Mouse (Mus musculus): ENCODE results near the gene Prpf4. TPM values are rescaled to one million over a fixed set of nuclear protein-coding genes. Genes with fewer than 3 reads are reported as not detected.

Prpf4 gene
- polyA plus RNA-seq, 1 experiment: 21.1 TPM

GRCm38 (mm10) chr4:62383752-62384151 lies 24.8 kb upstream of the Prpf4 start:
- no peak for DNase-seq
- TF ChIP-seq POLR2A (IDR thresholded peaks at IDR 0.05; ENCODE audit: control insufficient read depth, extremely low read depth, insufficient read depth, low read length, poor library complexity): no peak
- no peak for TF ChIP-seq CTCF (IDR thresholded peaks at IDR 0.05; ENCODE audit: borderline replicate concordance, control insufficient read depth, extremely low read depth, insufficient read depth, low read length, poor library complexity)
- Histone ChIP-seq H3K4me1 (replicated peaks; ENCODE audit: control insufficient read depth, insufficient read depth, low read length) (no peaks in the 10 kb centered on the region), H3K4me3 (ENCODE audit: control insufficient read depth, insufficient read depth, low read length) (no peak overlapping the region), H3K27me3 (ENCODE audit: control insufficient read depth, insufficient read depth, low read length) (no peaks in the 10 kb centered on the region), H3K36me3 (ENCODE audit: control insufficient read depth, insufficient read depth, low read length) (no peaks in the 10 kb centered on the region), H3K27ac (ENCODE audit: control insufficient read depth, insufficient read depth, low read length) (no peak overlapping the region)
- 92% methylated on average over 7 of the region's 7 CpGs for WGBS

- H3K36me3 ChIP-seq (ENCODE audit: control insufficient read depth, insufficient read depth, low read length): no peaks in the 10 kb centered on the region
- H3K27me3 ChIP-seq (ENCODE audit: control insufficient read depth, insufficient read depth, low read length): no peaks in the 10 kb centered on the region
- 93% methylated on average over 1 of the region's 1 CpGs for WGBS
- no peak for TF ChIP-seq CTCF (IDR thresholded peaks at IDR 0.05; ENCODE audit: borderline replicate concordance, control insufficient read depth, extremely low read depth, insufficient read depth, low read length, poor library complexity)
- no peak for TF ChIP-seq POLR2A (IDR thresholded peaks at IDR 0.05; ENCODE audit: control insufficient read depth, extremely low read depth, insufficient read depth, low read length, poor library complexity)
- no peak for DNase-seq
- no peak overlapping the region for H3K27ac ChIP-seq (ENCODE audit: control insufficient read depth, insufficient read depth, low read length)
- no peaks in the 10 kb centered on the region for H3K4me1 ChIP-seq (replicated peaks; ENCODE audit: control insufficient read depth, insufficient read depth, low read length)
- no peak overlapping the region for H3K4me3 ChIP-seq (ENCODE audit: control insufficient read depth, insufficient read depth, low read length)
These were observed 24.4 kb upstream of the Prpf4 start for GRCm38 (mm10) chr4:62384159-62384558.

GRCm38 (mm10) chr4:62385439-62385838 lies 23.2 kb upstream of the Prpf4 start:
- no peak for TF ChIP-seq POLR2A (IDR thresholded peaks at IDR 0.05; ENCODE audit: control insufficient read depth, extremely low read depth, insufficient read depth, low read length, poor library complexity)
- no peak for TF ChIP-seq CTCF (IDR thresholded peaks at IDR 0.05; ENCODE audit: borderline replicate concordance, control insufficient read depth, extremely low read depth, insufficient read depth, low read length, poor library complexity)
- no peak overlapping the region for H3K4me3 ChIP-seq (ENCODE audit: control insufficient read depth, insufficient read depth, low read length)
- H3K36me3 ChIP-seq (ENCODE audit: control insufficient read depth, insufficient read depth, low read length): no peaks in the 10 kb centered on the region; the same call in 1 of the 2 replicates
- WGBS: 86% methylated on average over 7 of the region's 7 CpGs
- no peaks in the 10 kb centered on the region for H3K27me3 ChIP-seq (ENCODE audit: control insufficient read depth, insufficient read depth, low read length)
- DNase-seq: no peak
- no peak overlapping the region for H3K27ac ChIP-seq (ENCODE audit: control insufficient read depth, insufficient read depth, low read length)
- no peaks in the 10 kb centered on the region for H3K4me1 ChIP-seq (replicated peaks; ENCODE audit: control insufficient read depth, insufficient read depth, low read length)

GRCm38 (mm10) chr4:62389592-62390512 lies 18.7 kb upstream of the Prpf4 start:
- 93% methylated on average over 5 of the region's 5 CpGs for WGBS
- no peak for DNase-seq
- no peak for TF ChIP-seq POLR2A (IDR thresholded peaks at IDR 0.05; ENCODE audit: control insufficient read depth, extremely low read depth, insufficient read depth, low read length, poor library complexity)
- no peak for TF ChIP-seq CTCF (IDR thresholded peaks at IDR 0.05; ENCODE audit: borderline replicate concordance, control insufficient read depth, extremely low read depth, insufficient read depth, low read length, poor library complexity)
- no peak overlapping the region for H3K27ac ChIP-seq (ENCODE audit: control insufficient read depth, insufficient read depth, low read length)
- H3K36me3 ChIP-seq (ENCODE audit: control insufficient read depth, insufficient read depth, low read length): peaks cover 12% of the 10 kb centered on the region
- no peak overlapping the region for H3K4me3 ChIP-seq (ENCODE audit: control insufficient read depth, insufficient read depth, low read length)
- no peaks in the 10 kb centered on the region for H3K27me3 ChIP-seq (ENCODE audit: control insufficient read depth, insufficient read depth, low read length)
- H3K4me1 ChIP-seq (replicated peaks; ENCODE audit: control insufficient read depth, insufficient read depth, low read length): no peaks in the 10 kb centered on the region

- peaks cover 25% of the 10 kb centered on the region for H3K36me3 ChIP-seq (ENCODE audit: control insufficient read depth, insufficient read depth, low read length)
- 79% methylated on average over 7 of the region's 7 CpGs for WGBS
These were observed 16.7 kb upstream of the Prpf4 start for GRCm38 (mm10) chr4:62391892-62392291.

GRCm38 (mm10) chr4:62393459-62393858 lies 15.1 kb upstream of the Prpf4 start:
- TF ChIP-seq CTCF (IDR thresholded peaks at IDR 0.05; ENCODE audit: borderline replicate concordance, control insufficient read depth, extremely low read depth, insufficient read depth, low read length, poor library complexity): no peak
- no peak for TF ChIP-seq POLR2A (IDR thresholded peaks at IDR 0.05; ENCODE audit: control insufficient read depth, extremely low read depth, insufficient read depth, low read length, poor library complexity)
- Histone ChIP-seq H3K4me1 (replicated peaks; ENCODE audit: control insufficient read depth, insufficient read depth, low read length) (no peaks in the 10 kb centered on the region), H3K4me3 (ENCODE audit: control insufficient read depth, insufficient read depth, low read length) (no peak overlapping the region), H3K27ac (ENCODE audit: control insufficient read depth, insufficient read depth, low read length) (no peak overlapping the region), H3K36me3 (ENCODE audit: control insufficient read depth, insufficient read depth, low read length) (peaks cover 35% of the 10 kb centered on the region), H3K27me3 (ENCODE audit: control insufficient read depth, insufficient read depth, low read length) (no peaks in the 10 kb centered on the region)
- DNase-seq: no peak
- 77% methylated on average over 6 of the region's 6 CpGs for WGBS

More at GRCm38 (mm10) chr4:62391892-62392291, 16.7 kb upstream of the Prpf4 start:
- no peaks in the 10 kb centered on the region for H3K4me1 ChIP-seq (replicated peaks; ENCODE audit: control insufficient read depth, insufficient read depth, low read length)
- no peak overlapping the region for H3K4me3 ChIP-seq (ENCODE audit: control insufficient read depth, insufficient read depth, low read length)
- no peak for DNase-seq
- no peak overlapping the region for H3K27ac ChIP-seq (ENCODE audit: control insufficient read depth, insufficient read depth, low read length)
- no peaks in the 10 kb centered on the region for H3K27me3 ChIP-seq (ENCODE audit: control insufficient read depth, insufficient read depth, low read length)
- no peak for TF ChIP-seq CTCF (IDR thresholded peaks at IDR 0.05; ENCODE audit: borderline replicate concordance, control insufficient read depth, extremely low read depth, insufficient read depth, low read length, poor library complexity)

Data from thymus, adult 2 months (tissue).